Mouse (Mus musculus): Measurements from ENCODE around the gene Sephs1. TPM values are rescaled to one million over a fixed set of nuclear protein-coding genes. Genes with fewer than 3 reads are reported as not detected.

Gene Sephs1
- polyA plus RNA-seq, 1 experiment from 2014 or later, result 47.6 TPM

DNA sequence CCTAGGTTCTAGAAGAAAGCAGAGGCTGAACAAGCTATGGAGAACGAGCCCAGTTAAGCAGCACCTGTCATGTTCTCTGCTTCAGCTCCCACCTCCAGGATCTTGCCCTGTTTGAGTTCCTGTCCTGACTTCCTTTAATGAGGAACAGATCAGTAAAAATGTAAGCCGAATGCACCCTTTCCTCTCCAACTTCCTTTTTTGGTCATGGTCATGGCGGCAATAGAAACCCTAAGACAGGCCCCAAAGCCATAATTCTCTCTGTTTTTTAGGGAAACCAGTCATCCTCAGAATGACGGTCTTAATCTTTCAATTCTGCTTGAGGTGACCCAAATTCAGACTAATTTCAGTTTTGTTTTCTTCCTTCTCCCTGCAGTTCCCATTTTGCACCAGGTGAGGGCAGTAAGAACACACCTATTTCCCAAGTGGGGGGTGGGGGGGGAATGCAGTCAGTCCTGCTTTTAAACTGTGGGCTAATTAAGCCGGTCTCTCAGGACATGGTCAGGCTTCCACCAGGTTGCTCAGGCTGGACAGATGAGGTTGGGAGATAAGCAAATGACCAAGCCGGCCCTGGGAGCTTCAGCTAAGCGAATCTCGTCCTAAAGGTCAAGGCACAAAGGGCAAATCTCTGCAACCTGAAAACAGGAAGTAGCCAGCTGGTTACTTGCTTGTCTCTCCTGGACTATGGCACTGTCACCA is 36.1 kb downstream of the Sephs1 start:
- 24% methylated on average over 8 of the region's 8 CpGs for WGBS
- H3K4me1 ChIP-seq (ENCODE audit: control insufficient read depth, insufficient read depth, low read depth, low read length), result peaks cover 3% of the 10 kb centered on the region
- peak overlapping the region; percentile 16 for H3K4me2 ChIP-seq (ENCODE audit: low read length)
- no peak for ATAC-seq
- no peaks in the 10 kb centered on the region for H3K9me3 ChIP-seq (ENCODE audit: control insufficient read depth, low read length)
- no peaks in the 10 kb centered on the region for H3K27me3 ChIP-seq (replicated peaks; ENCODE audit: control insufficient read depth, insufficient read depth, low read length)
- no peaks in the 10 kb centered on the region for H3K36me3 ChIP-seq (ENCODE audit: control insufficient read depth, insufficient read depth, low read length)
- H3K9ac ChIP-seq (ENCODE audit: low read depth, low read length), result no peak overlapping the region
- no peak overlapping the region for H3K27ac ChIP-seq (ENCODE audit: low read depth, low read length)
- no peak overlapping the region for H3K4me3 ChIP-seq (ENCODE audit: low read length)

DNA sequence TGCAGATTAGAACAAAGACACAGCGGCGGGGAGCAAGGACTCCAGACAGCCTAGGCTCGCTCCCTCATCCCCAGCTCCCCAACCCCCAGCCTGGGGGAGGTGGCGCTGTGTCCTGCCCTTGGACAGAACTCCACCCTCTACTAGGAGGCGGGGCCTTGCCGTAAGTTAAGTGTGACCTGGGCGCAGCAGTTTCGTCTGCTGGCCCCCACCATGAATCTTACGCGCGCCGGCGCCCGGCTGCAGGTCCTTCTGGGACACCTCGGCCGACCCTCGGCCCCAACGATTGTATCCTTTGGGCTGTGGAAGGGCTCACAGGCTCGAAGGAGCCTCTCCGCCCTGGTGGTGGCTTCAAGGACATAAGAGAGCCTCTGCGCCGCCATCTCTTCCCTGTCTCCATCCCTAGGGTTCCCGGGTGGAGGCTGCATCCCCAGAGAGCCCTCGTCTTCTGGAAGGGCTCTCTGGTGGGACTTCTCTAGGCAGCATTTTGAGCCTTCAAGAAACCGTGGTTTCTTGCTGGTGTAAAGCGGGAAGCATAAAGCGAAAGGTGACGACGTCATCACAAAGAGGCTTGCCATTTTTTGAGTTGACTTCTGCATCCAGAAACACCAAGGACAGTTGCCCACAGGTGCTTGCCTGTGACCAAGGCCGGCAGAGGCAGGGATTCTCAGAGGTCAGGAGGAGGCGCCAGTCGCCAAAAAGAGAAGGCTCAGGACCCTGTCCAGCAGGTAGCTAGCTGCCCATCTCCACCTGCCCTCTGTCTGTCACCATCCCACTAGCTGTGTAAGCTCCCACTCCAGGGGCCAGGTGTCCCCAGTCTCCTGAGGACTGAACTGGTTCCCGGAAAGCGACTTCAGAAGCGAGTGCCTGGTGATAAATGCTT is 37.7 kb downstream of the Sephs1 start, which contains the start of gene Phyh:
Gene Phyh, plus strand, starts transcription at position 160 of the 880 bp plus-strand sequence.
- ATAC-seq, result peak; percentile 94
- no peaks in the 10 kb centered on the region for H3K9me3 ChIP-seq (ENCODE audit: control insufficient read depth, low read length)
- H3K4me3 ChIP-seq (ENCODE audit: low read length), result peak within 1 kb of the TSS; percentile 51
- 7% methylated on average over 35 of the region's 35 CpGs for WGBS
- no peaks in the 10 kb centered on the region for H3K36me3 ChIP-seq (ENCODE audit: control insufficient read depth, insufficient read depth, low read length)
- no peaks in the 10 kb centered on the region for H3K27me3 ChIP-seq (replicated peaks; ENCODE audit: control insufficient read depth, insufficient read depth, low read length)
- H3K4me1 ChIP-seq (ENCODE audit: control insufficient read depth, insufficient read depth, low read depth, low read length), result peaks cover 3% of the 10 kb centered on the region
- peak within 1 kb of the TSS; percentile 73 for H3K9ac ChIP-seq (ENCODE audit: low read depth, low read length)
- H3K4me2 ChIP-seq (ENCODE audit: low read length), result peak within 1 kb of the TSS; percentile 71
- peak within 1 kb of the TSS; percentile 81 for H3K27ac ChIP-seq (ENCODE audit: low read depth, low read length)

DNA sequence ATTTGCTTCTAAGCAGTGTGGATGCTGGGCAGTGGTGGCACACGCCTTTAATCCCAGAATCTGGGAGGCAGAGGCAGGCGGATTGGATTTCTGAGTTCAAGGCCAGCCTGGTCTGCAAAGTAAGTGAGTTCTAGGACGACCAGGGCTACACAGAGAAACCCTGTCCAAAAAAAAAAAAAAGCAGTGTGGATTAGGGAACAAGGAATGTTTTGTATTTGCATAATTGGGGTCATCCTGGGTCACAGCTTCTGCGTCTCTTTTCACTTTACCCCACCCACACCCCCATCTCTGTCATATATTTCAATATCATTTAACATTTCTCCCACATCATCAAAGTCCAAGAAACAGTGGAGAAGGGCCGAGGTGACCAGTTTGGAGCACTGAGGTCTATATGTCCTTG is 39.7 kb downstream of the Sephs1 start:
- H3K9ac ChIP-seq (ENCODE audit: low read depth, low read length), result no peak overlapping the region
- H3K4me3 ChIP-seq (ENCODE audit: low read length), result no peak overlapping the region
- H3K4me2 ChIP-seq (ENCODE audit: low read length), result no peak overlapping the region
- H3K36me3 ChIP-seq (ENCODE audit: control insufficient read depth, insufficient read depth, low read length), result no peaks in the 10 kb centered on the region
- H3K27me3 ChIP-seq (replicated peaks; ENCODE audit: control insufficient read depth, insufficient read depth, low read length), result no peaks in the 10 kb centered on the region
- H3K9me3 ChIP-seq (ENCODE audit: control insufficient read depth, low read length), result no peaks in the 10 kb centered on the region
- H3K27ac ChIP-seq (ENCODE audit: low read depth, low read length), result no peak overlapping the region
- H3K4me1 ChIP-seq (ENCODE audit: control insufficient read depth, insufficient read depth, low read depth, low read length), result peaks cover 3% of the 10 kb centered on the region
- no peak for ATAC-seq
- 72% methylated on average over 5 of the region's 5 CpGs for WGBS

DNA sequence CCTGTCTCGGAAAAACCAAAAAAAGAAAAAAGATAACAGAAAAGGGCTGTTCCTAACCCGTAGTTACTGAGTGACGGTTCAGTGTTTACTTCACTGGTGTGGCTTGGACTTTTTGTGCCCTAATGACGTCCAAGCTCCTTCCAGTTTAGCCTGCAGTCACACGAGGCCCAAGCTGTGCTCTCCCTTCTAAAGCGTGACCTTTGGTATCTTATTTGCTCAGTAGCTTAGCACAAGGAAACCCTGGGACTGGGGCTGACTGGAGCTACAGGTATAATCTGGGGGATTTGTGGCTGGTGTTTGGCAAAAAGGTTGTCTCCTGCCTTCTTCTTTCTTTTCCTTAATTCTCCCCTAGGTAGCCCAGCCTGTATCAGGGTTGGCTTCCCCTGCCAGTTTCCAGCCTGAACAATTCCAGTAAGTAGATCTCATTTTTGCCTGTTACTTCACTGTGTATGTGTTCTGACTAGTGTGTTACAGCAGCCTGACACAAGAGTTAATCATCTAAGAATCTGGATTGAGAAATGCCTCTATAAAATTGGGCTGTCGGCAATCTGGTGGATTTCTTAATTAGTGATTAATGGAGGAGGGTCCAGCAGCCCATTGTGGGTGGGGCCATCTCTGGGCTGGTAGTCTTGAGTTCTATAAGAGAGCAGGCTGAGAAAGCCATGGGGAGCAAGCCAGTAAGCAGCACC is 41.3 kb downstream of the Sephs1 start:
- H3K9ac ChIP-seq (ENCODE audit: low read depth, low read length), result no peak overlapping the region
- H3K27me3 ChIP-seq (replicated peaks; ENCODE audit: control insufficient read depth, insufficient read depth, low read length), result no peaks in the 10 kb centered on the region
- no peak overlapping the region for H3K4me3 ChIP-seq (ENCODE audit: low read length)
- 77% methylated on average over 7 of the region's 7 CpGs for WGBS
- H3K36me3 ChIP-seq (ENCODE audit: control insufficient read depth, insufficient read depth, low read length), result no peaks in the 10 kb centered on the region
- no peak overlapping the region for H3K27ac ChIP-seq (ENCODE audit: low read depth, low read length)
- H3K4me2 ChIP-seq (ENCODE audit: low read length), result no peak overlapping the region
- ATAC-seq, result no peak
- no peaks in the 10 kb centered on the region for H3K9me3 ChIP-seq (ENCODE audit: control insufficient read depth, low read length)
- H3K4me1 ChIP-seq (ENCODE audit: control insufficient read depth, insufficient read depth, low read depth, low read length), result peaks cover 3% of the 10 kb centered on the region

DNA sequence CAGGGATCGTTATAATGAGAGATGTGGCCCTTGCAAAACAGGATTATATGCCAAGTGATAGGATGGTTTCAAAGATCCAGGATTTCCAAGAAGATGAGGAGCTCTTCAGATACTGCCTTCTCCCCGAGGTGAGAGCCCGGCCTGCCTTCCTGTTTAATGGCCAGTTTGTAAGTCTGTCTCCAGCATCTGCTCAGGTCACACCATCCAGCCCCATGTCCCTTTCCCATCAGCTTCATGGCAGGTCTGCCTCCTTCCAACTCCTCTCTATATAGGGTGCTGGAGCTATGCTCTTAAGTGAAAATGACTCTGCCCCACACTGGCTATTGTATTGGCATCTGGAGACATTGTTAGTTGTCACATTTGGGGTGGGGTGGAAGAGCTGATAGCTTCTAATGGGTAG is 46.0 kb downstream of the Sephs1 start:
- Histone ChIP-seq H3K27me3 (replicated peaks; ENCODE audit: control insufficient read depth, insufficient read depth, low read length) (no peaks in the 10 kb centered on the region), H3K36me3 (ENCODE audit: control insufficient read depth, insufficient read depth, low read length) (peaks cover 9% of the 10 kb centered on the region), H3K4me2 (ENCODE audit: low read length) (no peak overlapping the region), H3K4me1 (ENCODE audit: control insufficient read depth, insufficient read depth, low read depth, low read length) (no peaks in the 10 kb centered on the region), H3K27ac (ENCODE audit: low read depth, low read length) (no peak overlapping the region), H3K4me3 (ENCODE audit: low read length) (no peak overlapping the region), H3K9ac (ENCODE audit: low read depth, low read length) (no peak overlapping the region), H3K9me3 (ENCODE audit: control insufficient read depth, low read length) (no peaks in the 10 kb centered on the region)
- WGBS, result 90% methylated on average over 3 of the region's 3 CpGs
- no peak for ATAC-seq

DNA sequence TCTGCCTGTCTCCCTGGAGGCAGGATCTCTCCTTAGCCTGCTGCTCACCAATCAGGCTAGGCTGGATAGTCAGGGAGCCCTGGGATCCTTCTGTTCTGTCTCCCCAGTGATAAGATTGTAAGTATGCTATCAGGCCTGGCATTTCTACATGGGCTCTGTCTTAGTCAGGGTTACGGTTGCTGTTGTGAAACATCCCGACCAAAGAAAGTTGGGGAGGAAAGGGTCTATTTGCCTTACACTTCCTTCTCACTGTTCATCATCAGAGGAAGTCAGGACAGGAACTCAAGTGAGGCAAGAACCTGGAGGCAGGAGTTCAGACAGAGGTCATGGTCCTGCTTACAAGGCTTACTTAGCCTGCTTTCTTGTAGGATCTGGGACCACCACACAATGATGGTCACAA is 47.9 kb downstream of the Sephs1 start:
- H3K27me3 ChIP-seq (replicated peaks; ENCODE audit: control insufficient read depth, insufficient read depth, low read length), result no peaks in the 10 kb centered on the region
- WGBS, result 85% methylated on average over 2 of the region's 2 CpGs
- no peaks in the 10 kb centered on the region for H3K4me1 ChIP-seq (ENCODE audit: control insufficient read depth, insufficient read depth, low read depth, low read length)
- H3K4me3 ChIP-seq (ENCODE audit: low read length), result no peak overlapping the region
- no peak overlapping the region for H3K4me2 ChIP-seq (ENCODE audit: low read length)
- H3K9ac ChIP-seq (ENCODE audit: low read depth, low read length), result no peak overlapping the region
- peaks cover 9% of the 10 kb centered on the region for H3K36me3 ChIP-seq (ENCODE audit: control insufficient read depth, insufficient read depth, low read length)
- no peak overlapping the region for H3K27ac ChIP-seq (ENCODE audit: low read depth, low read length)
- H3K9me3 ChIP-seq (ENCODE audit: control insufficient read depth, low read length), result no peaks in the 10 kb centered on the region
- ATAC-seq, result no peak

DNA sequence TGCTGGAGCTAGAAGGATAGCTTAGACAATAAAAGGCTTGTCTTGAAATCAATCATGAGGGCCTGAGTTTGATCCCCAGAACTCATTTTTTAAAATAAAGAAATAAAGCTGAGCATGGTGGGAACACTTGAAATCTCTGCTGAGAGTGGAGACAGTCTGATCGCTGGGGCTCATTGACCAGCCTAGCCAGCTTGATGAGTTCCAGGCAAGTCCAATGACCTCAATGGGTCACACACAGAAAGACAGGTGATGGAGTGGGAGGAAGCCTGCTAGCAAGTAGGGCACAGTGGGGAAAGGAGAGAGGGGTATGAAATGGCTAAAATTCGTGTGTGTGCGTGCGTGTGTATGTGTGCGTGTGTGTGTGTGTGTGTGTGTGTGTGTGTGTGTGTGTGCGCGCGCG is 53.2 kb downstream of the Sephs1 start:
- H3K4me2 ChIP-seq (ENCODE audit: low read length), result no peak overlapping the region
- WGBS, result 92% methylated on average over 9 of the region's 9 CpGs
- H3K27me3 ChIP-seq (replicated peaks; ENCODE audit: control insufficient read depth, insufficient read depth, low read length), result no peaks in the 10 kb centered on the region
- 0 out of 2 replicates have a peak, but pooled peaks cover 5% of the 10 kb centered on the region for H3K9me3 ChIP-seq (ENCODE audit: control insufficient read depth, low read length)
- no peak overlapping the region for H3K4me3 ChIP-seq (ENCODE audit: low read length)
- H3K36me3 ChIP-seq (ENCODE audit: control insufficient read depth, insufficient read depth, low read length), result peaks cover 24% of the 10 kb centered on the region
- H3K27ac ChIP-seq (ENCODE audit: low read depth, low read length), result no peak overlapping the region
- H3K4me1 ChIP-seq (ENCODE audit: control insufficient read depth, insufficient read depth, low read depth, low read length), result no peaks in the 10 kb centered on the region
- no peak overlapping the region for H3K9ac ChIP-seq (ENCODE audit: low read depth, low read length)
- ATAC-seq, result no peak

DNA sequence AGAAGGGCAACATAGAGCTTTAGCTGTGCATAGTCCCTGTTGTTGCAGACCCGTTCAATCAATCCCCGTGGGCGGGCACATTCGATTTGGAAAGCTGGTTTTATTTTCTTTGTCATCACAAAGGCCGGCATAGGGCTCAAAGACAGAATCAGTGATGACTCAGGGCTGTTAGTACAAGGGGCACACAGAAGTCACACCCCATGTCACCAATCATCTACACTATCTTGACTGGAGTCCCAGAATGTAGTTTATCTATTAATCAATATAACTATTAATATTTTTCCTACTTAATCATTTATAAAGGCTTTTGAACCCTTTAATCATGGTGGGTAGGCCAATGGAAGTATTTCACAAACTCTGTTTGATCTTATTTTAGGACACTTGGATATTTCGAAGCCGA is 56.6 kb downstream of the Sephs1 start:
- Histone ChIP-seq H3K9ac (ENCODE audit: low read depth, low read length) (no peak overlapping the region), H3K4me3 (ENCODE audit: low read length) (no peak overlapping the region), H3K4me1 (ENCODE audit: control insufficient read depth, insufficient read depth, low read depth, low read length) (no peaks in the 10 kb centered on the region), H3K27ac (ENCODE audit: low read depth, low read length) (no peak overlapping the region), H3K36me3 (ENCODE audit: control insufficient read depth, insufficient read depth, low read length) (peaks cover 18% of the 10 kb centered on the region), H3K9me3 (ENCODE audit: control insufficient read depth, low read length) (0 out of 2 replicates have a peak, but pooled peaks cover 5% of the 10 kb centered on the region), H3K27me3 (replicated peaks; ENCODE audit: control insufficient read depth, insufficient read depth, low read length) (no peaks in the 10 kb centered on the region), H3K4me2 (ENCODE audit: low read length) (no peak overlapping the region)
- ATAC-seq, result no peak
- WGBS, result 92% methylated on average over 7 of the region's 7 CpGs

DNA sequence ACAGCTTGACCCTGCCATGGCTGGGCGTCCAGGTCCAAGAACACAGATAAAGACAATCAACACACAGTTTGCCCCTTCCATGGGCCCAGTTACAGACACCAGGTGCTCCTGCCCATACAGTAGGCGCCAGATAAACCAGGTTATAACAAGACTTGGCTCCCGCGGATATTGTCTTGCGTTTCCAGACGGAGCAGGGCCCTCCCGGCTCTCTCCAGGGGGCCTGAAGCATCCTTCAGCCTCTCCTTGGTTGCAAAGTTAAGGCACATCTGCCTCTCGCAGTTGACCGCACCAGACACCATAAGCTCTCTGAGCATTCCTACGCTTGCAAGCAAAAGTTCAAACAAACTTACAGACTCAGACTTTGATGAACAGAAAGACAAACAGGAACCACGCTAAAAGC is 59.5 kb downstream of the Sephs1 start:
- 0 out of 2 replicates have a peak, but pooled peaks cover 5% of the 10 kb centered on the region for H3K9me3 ChIP-seq (ENCODE audit: control insufficient read depth, low read length)
- no peak overlapping the region for H3K27ac ChIP-seq (ENCODE audit: low read depth, low read length)
- H3K4me2 ChIP-seq (ENCODE audit: low read length), result no peak overlapping the region
- H3K9ac ChIP-seq (ENCODE audit: low read depth, low read length), result no peak overlapping the region
- H3K4me3 ChIP-seq (ENCODE audit: low read length), result no peak overlapping the region
- no peaks in the 10 kb centered on the region for H3K27me3 ChIP-seq (replicated peaks; ENCODE audit: control insufficient read depth, insufficient read depth, low read length)
- WGBS, result 90% methylated on average over 11 of the region's 11 CpGs
- no peaks in the 10 kb centered on the region for H3K4me1 ChIP-seq (ENCODE audit: control insufficient read depth, insufficient read depth, low read depth, low read length)
- peaks cover 18% of the 10 kb centered on the region for H3K36me3 ChIP-seq (ENCODE audit: control insufficient read depth, insufficient read depth, low read length)
- no peak for ATAC-seq
